Mouse (Mus musculus): ENCODE data around the gene Mdga2. TPM values are rescaled to one million over a fixed set of nuclear protein-coding genes. Genes with fewer than 3 reads are reported as not detected.
A peak's percentile ranks its signal among the peaks of the same experiment; 100 is the strongest.

The Mdga2 gene
- polyA plus RNA-seq, 1 experiment from 2014 or later: 8.4 TPM

GRCm38 (mm10) chr12:66866199-66866598, 356.1 kb downstream of the Mdga2 start:
- Histone ChIP-seq H3K4me1 (no peaks in the 10 kb centered on the region), H3K36me3 (no peaks in the 10 kb centered on the region), H3K4me2 (replicated peaks) (no peak overlapping the region), H3K27ac (replicated peaks) (no peak overlapping the region), H3K27me3 (no peaks in the 10 kb centered on the region), H3K9ac (replicated peaks) (no peak overlapping the region), H3K4me3 (no peak overlapping the region), H3K9me3 (no peaks in the 10 kb centered on the region)
- WGBS: 86% methylated on average over 3 of the region's 3 CpGs
- no peak for ATAC-seq (ENCODE audit: low FRiP score, low read depth)

- no peak for ATAC-seq (ENCODE audit: low FRiP score, low read depth)
- H3K27me3 ChIP-seq: no peaks in the 10 kb centered on the region
- no peaks in the 10 kb centered on the region for H3K9me3 ChIP-seq
- H3K4me3 ChIP-seq: no peak overlapping the region
- H3K9ac ChIP-seq (replicated peaks): no peak overlapping the region
- WGBS: 21% methylated on average over 3 of the region's 3 CpGs
- H3K4me2 ChIP-seq (replicated peaks): no peak overlapping the region
- H3K27ac ChIP-seq (replicated peaks): no peak overlapping the region
- no peaks in the 10 kb centered on the region for H3K36me3 ChIP-seq
- no peaks in the 10 kb centered on the region for H3K4me1 ChIP-seq
Observed at GRCm38 (mm10) chr12:66853167-66853566, 369.2 kb downstream of the Mdga2 start.

GRCm38 (mm10) chr12:66840336-66840735, 382.0 kb downstream of the Mdga2 start:
- no peaks in the 10 kb centered on the region for H3K36me3 ChIP-seq
- H3K4me1 ChIP-seq: no peaks in the 10 kb centered on the region
- no peak overlapping the region for H3K4me3 ChIP-seq
- no peak overlapping the region for H3K27ac ChIP-seq (replicated peaks)
- no peaks in the 10 kb centered on the region for H3K27me3 ChIP-seq
- ATAC-seq (ENCODE audit: low FRiP score, low read depth): no peak
- H3K9me3 ChIP-seq: no peaks in the 10 kb centered on the region
- WGBS: 53% methylated on average over 3 of the region's 3 CpGs
- no peak overlapping the region for H3K9ac ChIP-seq (replicated peaks)
- H3K4me2 ChIP-seq (replicated peaks): no peak overlapping the region

- no peak for ATAC-seq (ENCODE audit: low FRiP score, low read depth)
- Histone ChIP-seq H3K9me3 (no peaks in the 10 kb centered on the region), H3K4me3 (no peak overlapping the region), H3K27me3 (no peaks in the 10 kb centered on the region), H3K4me2 (replicated peaks) (no peak overlapping the region), H3K27ac (replicated peaks) (no peak overlapping the region), H3K4me1 (no peaks in the 10 kb centered on the region), H3K36me3 (no peaks in the 10 kb centered on the region), H3K9ac (replicated peaks) (no peak overlapping the region)
Observed at GRCm38 (mm10) chr12:66755653-66756052, 466.7 kb downstream of the Mdga2 start.

GRCm38 (mm10) chr12:66734536-66734935, 487.8 kb downstream of the Mdga2 start:
- no peaks in the 10 kb centered on the region for H3K36me3 ChIP-seq
- WGBS: 89% methylated on average over 3 of the region's 3 CpGs
- H3K4me1 ChIP-seq: no peaks in the 10 kb centered on the region

GRCm38 (mm10) chr12:66724474-66724873, 497.9 kb downstream of the Mdga2 start:
- H3K36me3 ChIP-seq: no peaks in the 10 kb centered on the region
- no peaks in the 10 kb centered on the region for H3K27me3 ChIP-seq
- no peak overlapping the region for H3K4me2 ChIP-seq (replicated peaks)
- H3K9ac ChIP-seq (replicated peaks): no peak overlapping the region
- no peaks in the 10 kb centered on the region for H3K4me1 ChIP-seq
- 27% methylated on average over 2 of the region's 2 CpGs for whole genome bisulfite sequencing
- no peaks in the 10 kb centered on the region for H3K9me3 ChIP-seq
- H3K4me3 ChIP-seq: no peak overlapping the region
- peak; percentile 83 for ATAC-seq (ENCODE audit: low FRiP score, low read depth)
- H3K27ac ChIP-seq (replicated peaks): no peak overlapping the region

More at GRCm38 (mm10) chr12:66734536-66734935, 487.8 kb downstream of the Mdga2 start:
- no peaks in the 10 kb centered on the region for H3K27me3 ChIP-seq
- no peak overlapping the region for H3K4me3 ChIP-seq
- H3K9ac ChIP-seq (replicated peaks): no peak overlapping the region
- no peak overlapping the region for H3K27ac ChIP-seq (replicated peaks)
- no peak for ATAC-seq (ENCODE audit: low FRiP score, low read depth)
- H3K4me2 ChIP-seq (replicated peaks): no peak overlapping the region
- H3K9me3 ChIP-seq: no peaks in the 10 kb centered on the region

GRCm38 (mm10) chr12:66708334-66708733, 514.0 kb downstream of the Mdga2 start:
- Histone ChIP-seq H3K36me3 (no peaks in the 10 kb centered on the region), H3K9ac (replicated peaks) (no peak overlapping the region), H3K4me1 (no peaks in the 10 kb centered on the region), H3K27me3 (no peaks in the 10 kb centered on the region), H3K27ac (replicated peaks) (no peak overlapping the region), H3K4me3 (no peak overlapping the region), H3K9me3 (no peaks in the 10 kb centered on the region), H3K4me2 (replicated peaks) (no peak overlapping the region)
- WGBS: 81% methylated on average over 10 of the region's 10 CpGs
- no peak for ATAC-seq (ENCODE audit: low FRiP score, low read depth)

GRCm38 (mm10) chr12:66707431-66707830, 514.9 kb downstream of the Mdga2 start:
- Histone ChIP-seq H3K9ac (replicated peaks) (no peak overlapping the region), H3K27ac (replicated peaks) (no peak overlapping the region), H3K9me3 (no peaks in the 10 kb centered on the region), H3K4me3 (no peak overlapping the region), H3K27me3 (no peaks in the 10 kb centered on the region), H3K4me1 (no peaks in the 10 kb centered on the region), H3K4me2 (replicated peaks) (no peak overlapping the region), H3K36me3 (no peaks in the 10 kb centered on the region)
- ATAC-seq (ENCODE audit: low FRiP score, low read depth): no peak
- 25% methylated on average over 2 of the region's 2 CpGs for WGBS

GRCm38 (mm10) chr12:66705015-66705414, 517.3 kb downstream of the Mdga2 start:
- no peaks in the 10 kb centered on the region for H3K27me3 ChIP-seq
- H3K4me2 ChIP-seq (replicated peaks): no peak overlapping the region
- no peaks in the 10 kb centered on the region for H3K9me3 ChIP-seq
- no peak for ATAC-seq (ENCODE audit: low FRiP score, low read depth)
- H3K4me1 ChIP-seq: no peaks in the 10 kb centered on the region
- H3K4me3 ChIP-seq: no peak overlapping the region
- no peaks in the 10 kb centered on the region for H3K36me3 ChIP-seq
- H3K27ac ChIP-seq (replicated peaks): no peak overlapping the region
- H3K9ac ChIP-seq (replicated peaks): no peak overlapping the region

GRCm38 (mm10) chr12:66702781-66703180, 519.6 kb downstream of the Mdga2 start:
- H3K4me1 ChIP-seq: no peaks in the 10 kb centered on the region
- no peak overlapping the region for H3K4me3 ChIP-seq
- no peak overlapping the region for H3K9ac ChIP-seq (replicated peaks)
- no peak overlapping the region for H3K4me2 ChIP-seq (replicated peaks)
- H3K36me3 ChIP-seq: no peaks in the 10 kb centered on the region
- no peak overlapping the region for H3K27ac ChIP-seq (replicated peaks)
- H3K27me3 ChIP-seq: no peaks in the 10 kb centered on the region
- no peak for ATAC-seq (ENCODE audit: low FRiP score, low read depth)
- 93% methylated on average over 3 of the region's 3 CpGs for WGBS
- H3K9me3 ChIP-seq: no peaks in the 10 kb centered on the region

GRCm38 (mm10) chr12:66679558-66679957, 542.8 kb downstream of the Mdga2 start:
- H3K36me3 ChIP-seq: no peaks in the 10 kb centered on the region
- H3K27me3 ChIP-seq: no peaks in the 10 kb centered on the region
- H3K27ac ChIP-seq (replicated peaks): no peak overlapping the region
- no peak for ATAC-seq (ENCODE audit: low FRiP score, low read depth)
- H3K4me3 ChIP-seq: no peak overlapping the region
- H3K4me2 ChIP-seq (replicated peaks): no peak overlapping the region
- no peaks in the 10 kb centered on the region for H3K9me3 ChIP-seq
- no peak overlapping the region for H3K9ac ChIP-seq (replicated peaks)
- WGBS: 86% methylated on average over 3 of the region's 3 CpGs
- H3K4me1 ChIP-seq: no peaks in the 10 kb centered on the region

- H3K9me3 ChIP-seq: no peaks in the 10 kb centered on the region
- no peaks in the 10 kb centered on the region for H3K36me3 ChIP-seq
- no peak; the same call in 1 of the 2 replicates for ATAC-seq (ENCODE audit: low FRiP score, low read depth)
- H3K27ac ChIP-seq (replicated peaks): no peak overlapping the region
- H3K27me3 ChIP-seq: no peaks in the 10 kb centered on the region
- peaks cover 7% of the 10 kb centered on the region; the same call in 1 of the 2 replicates for H3K4me1 ChIP-seq
- no peak overlapping the region for H3K4me2 ChIP-seq (replicated peaks)
- H3K4me3 ChIP-seq: no peak overlapping the region
- WGBS: 44% methylated on average over 12 of the region's 12 CpGs
- H3K9ac ChIP-seq (replicated peaks): no peak overlapping the region
Observed at GRCm38 (mm10) chr12:66648605-66649552, 573.5 kb downstream of the Mdga2 start.
